Mouse (Mus musculus): Measurements from ENCODE around the gene Trappc11. TPM values are rescaled to one million over a fixed set of nuclear protein-coding genes. Genes with fewer than 3 reads are reported as not detected.

The Trappc11 gene
- 54.0 TPM for polyA plus RNA-seq (2014; fragmentation: Illumina TruSeq; extraction: RNeasy Lipid Tissue Mini Kit (QIAGEN cat#74804); ENCODE audit: low read depth, low replicate concordance)

DNA sequence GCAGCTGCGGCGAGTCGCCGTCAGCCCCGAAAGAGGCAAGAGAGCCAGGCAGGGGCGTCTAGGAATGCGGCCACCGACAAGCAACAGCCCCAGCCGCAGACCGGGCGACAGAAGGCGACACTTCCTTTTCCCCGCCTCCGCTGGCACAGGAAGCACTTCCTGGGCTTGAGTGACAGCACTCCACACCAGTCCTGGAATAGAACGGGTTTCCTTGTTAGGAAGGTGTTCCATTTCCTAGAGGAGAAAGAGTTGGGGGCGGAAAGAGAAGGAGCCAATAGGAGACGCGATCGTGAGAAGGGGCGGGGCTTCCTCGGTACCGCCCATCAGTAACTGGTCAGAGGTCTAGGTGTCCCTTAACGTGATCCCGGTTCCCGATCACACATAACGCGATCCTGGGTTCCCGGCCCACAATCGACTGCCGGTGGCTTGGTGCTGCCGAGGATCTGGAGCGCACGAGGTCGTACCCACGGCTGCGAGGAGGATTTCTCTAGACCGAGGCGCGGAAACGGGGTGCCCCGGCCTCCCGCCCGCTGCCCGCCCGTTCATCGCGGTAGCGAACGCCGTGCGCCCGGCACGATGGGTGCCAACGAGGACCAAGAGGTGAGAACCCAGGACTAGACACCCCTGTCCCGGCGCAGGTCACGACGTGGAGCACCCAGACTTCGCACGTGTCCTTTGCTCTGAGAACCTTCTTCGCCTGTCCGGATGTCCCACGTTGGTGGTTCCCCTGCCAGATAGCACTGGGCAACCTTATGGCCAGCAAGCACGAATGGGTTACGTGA is at the start of gene Trappc11, which contains the start of gene Rwdd4a:
Gene Trappc11 (minus strand): TSS at position 127 of the 782 bp plus-strand sequence.
Gene Rwdd4a (plus strand): TSS at position 321 of the 782 bp plus-strand sequence.

DNA sequence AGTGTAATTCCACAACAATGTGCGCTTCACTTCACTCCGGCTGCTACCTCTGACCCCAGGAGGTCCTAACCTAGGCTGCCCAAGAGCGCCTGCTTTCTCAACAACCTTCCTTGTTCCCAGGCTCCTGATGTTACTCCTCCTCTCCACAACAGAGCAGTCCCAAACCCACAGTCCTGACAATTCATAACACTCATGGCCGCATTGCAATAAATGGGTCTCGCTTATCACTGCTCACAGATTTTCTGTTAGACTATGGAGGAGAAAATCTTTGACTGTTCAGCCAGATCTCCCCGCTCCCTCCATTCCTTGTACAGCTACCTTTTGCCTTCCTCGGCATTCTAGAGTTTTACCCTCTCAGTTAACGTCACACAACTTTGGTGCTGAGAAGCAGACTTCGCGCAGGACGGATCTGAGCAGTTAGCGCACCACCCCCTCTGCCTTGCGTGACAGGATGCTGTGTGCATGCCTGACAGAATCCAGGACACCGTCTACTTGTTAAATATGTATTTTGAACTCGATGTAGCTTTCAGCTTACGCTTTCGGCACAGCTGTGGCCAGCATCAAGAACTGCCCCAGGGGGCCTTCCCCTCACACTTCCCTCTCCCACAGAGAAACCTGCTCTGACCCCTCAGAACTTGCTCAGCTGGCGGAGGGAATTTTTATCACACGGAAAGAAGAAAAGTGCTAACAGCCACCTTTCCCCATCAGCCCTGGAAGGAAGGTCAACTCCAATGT is 86.8 kb downstream of the Trappc11 start, which contains the start of gene Stox2:
Gene Stox2 (minus strand): TSS at position 51 of the 735 bp plus-strand sequence.

Other genes starting within 250 kb of the Trappc11 start
- 12.0 TPM for gene Stox2, start 87.1 kb downstream of the Trappc11 start, polyA plus RNA-seq (2014; fragmentation: Illumina TruSeq; extraction: RNeasy Lipid Tissue Mini Kit (QIAGEN cat#74804); ENCODE audit: low read depth, low replicate concordance)
- 56.8 TPM for gene Rwdd4a, start 194 bp upstream of the Trappc11 start, polyA plus RNA-seq (2014; fragmentation: Illumina TruSeq; extraction: RNeasy Lipid Tissue Mini Kit (QIAGEN cat#74804); ENCODE audit: low read depth, low replicate concordance)
- 19.8 TPM for gene Ing2, start 142.1 kb upstream of the Trappc11 start, polyA plus RNA-seq (2014; fragmentation: Illumina TruSeq; extraction: RNeasy Lipid Tissue Mini Kit (QIAGEN cat#74804); ENCODE audit: low read depth, low replicate concordance)
- gene Cdkn2aip, start 180.5 kb upstream of the Trappc11 start, polyA plus RNA-seq (2014; fragmentation: Illumina TruSeq; extraction: RNeasy Lipid Tissue Mini Kit (QIAGEN cat#74804); ENCODE audit: low read depth, low replicate concordance), result 18.5 TPM

Data from adrenal gland, adult 10 weeks (tissue).